Mouse (Mus musculus) testis, adult 2 months (tissue): ENCODE measurements around the gene Gm15517.

Experiments used
- CTCF ChIP-seq: fragments of 200-500 bp; IDR thresholded peaks from 2 replicates; pipeline ENCODE4 v1.5.1; 2012; ENCODE audit warnings: low read depth, mild to moderate bottlenecking, inconsistent platforms, low read length, moderate library complexity; ENCODE audit not compliant: control insufficient read depth, insufficient read depth, insufficient replicate concordance
- POLR2A ChIP-seq: fragments of 200-500 bp; IDR thresholded peaks from 2 replicates; pipeline ENCODE4 v1.6.1; 2012; ENCODE audit warnings: low read depth, mild to moderate bottlenecking, inconsistent platforms, low read length, moderate library complexity; ENCODE audit not compliant: control insufficient read depth

- TF ChIP-seq POLR2A (no peak), CTCF (no peak)
Observed at GRCm38 (mm10) chr7:44249248-44249647, 12.0 kb upstream of the Gm15517 start.
